30 mouse cellular contexts compared by ENCODE assay signal in the genomic region with DNA sequence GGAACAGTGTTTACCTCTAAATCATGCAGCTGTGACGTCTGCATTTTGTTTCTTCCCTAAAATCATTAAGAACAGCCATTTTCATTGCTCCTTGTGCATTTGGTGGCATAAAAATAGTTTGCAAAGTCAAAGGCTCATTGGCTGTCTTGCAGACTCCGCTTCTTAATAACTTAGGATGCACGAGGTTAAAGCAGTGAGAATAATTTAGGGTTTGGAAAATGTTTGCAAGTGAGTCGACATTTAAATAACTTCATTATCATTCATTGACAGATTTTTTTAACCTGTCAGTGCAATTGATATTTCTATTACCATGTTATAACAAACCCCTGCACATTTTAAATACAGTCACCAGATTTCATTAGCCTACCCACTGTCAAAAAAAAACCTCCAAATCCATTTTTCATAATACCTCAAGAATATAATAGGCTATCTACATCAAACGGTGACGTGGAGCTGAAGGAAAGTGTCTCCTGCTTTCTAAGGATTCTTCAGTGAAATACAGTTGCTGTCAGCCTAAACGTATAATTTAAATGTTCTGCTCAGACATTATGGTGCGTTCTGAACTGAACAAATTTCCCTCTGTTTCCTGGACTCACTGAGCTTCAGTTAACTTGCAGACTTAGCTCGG.
DNase-seq lines count a peak whose midpoint lies in the region; ATAC-seq and TF ChIP-seq lines count a peak whose summit lies in the region.
"Had no signal": no experiment of that assay in that cellular context is flagged by ENCODE, and none has a peak within 500 bp of the region (broad histone marks: within the 10 kb centered on the region; RNA-seq: fewer than 3 reads in every experiment).

No protein-coding gene starts in this region.

- no peak overlapping the region for H3K27ac ChIP-seq in forebrain, embryonic 16.5 days (ENCODE audit: low read length)
- no peak overlapping the region for H3K27ac ChIP-seq in forebrain, embryonic 10.5 days
- H3K27ac ChIP-seq in midbrain, embryonic 16.5 days (ENCODE audit: low read length) = peak overlapping the region; percentile 7; the same call in 1 of the 2 replicates
- no peak overlapping the region for H3K27ac ChIP-seq in midbrain, postnatal 0 days (ENCODE audit: low read depth, low read length)
- H3K27ac ChIP-seq: embryonic facial prominence, embryonic 10.5 days; embryonic facial prominence, embryonic 13.5 days; gastrocnemius, adult 2 months; heart, embryonic 15.5 days; hindbrain, embryonic 10.5 days; hindbrain, embryonic 14.5 days; hindbrain, postnatal 0 days had no signal

- ATAC-seq in forebrain, embryonic 16.5 days = peak; percentile 77
- ATAC-seq in midbrain, embryonic 16.5 days = no peak
- ATAC-seq in midbrain, postnatal 0 days (ENCODE audit: low FRiP score) = no peak
- ATAC-seq: CD4-positive, CD25-positive, alpha-beta regulatory T cell, adult 4 months; hindbrain, postnatal 0 days; inflammation-experienced regulatory T-cells, adult 6 months; intestine, embryonic 16.5 days had no signal

- no peak overlapping the region for H3K4me2 ChIP-seq in forebrain, embryonic 16.5 days (ENCODE audit: low read length)
- no peak overlapping the region for H3K4me2 ChIP-seq in midbrain, embryonic 16.5 days (ENCODE audit: low read length)
- H3K4me2 ChIP-seq in midbrain, postnatal 0 days (ENCODE audit: low read depth, low read length, poor library complexity, severe bottlenecking) = no peak overlapping the region
- H3K4me2 ChIP-seq: embryonic facial prominence, embryonic 13.5 days; heart, embryonic 12.5 days; heart, embryonic 15.5 days; hindbrain, embryonic 14.5 days had no signal

- H3K36me3 ChIP-seq in forebrain, embryonic 16.5 days (ENCODE audit: control insufficient read depth, insufficient read depth) = no peaks in the 10 kb centered on the region
- H3K36me3 ChIP-seq in forebrain, embryonic 10.5 days (replicated peaks) = no peaks in the 10 kb centered on the region
- no peaks in the 10 kb centered on the region for H3K36me3 ChIP-seq in midbrain, embryonic 16.5 days (ENCODE audit: control insufficient read depth, insufficient read depth, low read length)
- no peaks in the 10 kb centered on the region for H3K36me3 ChIP-seq in midbrain, postnatal 0 days (ENCODE audit: insufficient read depth, low read length)
- H3K36me3 ChIP-seq: embryonic facial prominence, embryonic 10.5 days; embryonic facial prominence, embryonic 13.5 days; heart, embryonic 12.5 days; heart, embryonic 15.5 days; hindbrain, embryonic 10.5 days had no signal

- no peak for TF ChIP-seq CTCF in midbrain, postnatal 0 days (IDR thresholded peaks at IDR 0.05)

- H3K4me3 ChIP-seq in forebrain, embryonic 16.5 days (replicated peaks; ENCODE audit: low read length) = no peak overlapping the region
- H3K4me3 ChIP-seq in forebrain, embryonic 10.5 days = no peak overlapping the region
- no peak overlapping the region for H3K4me3 ChIP-seq in midbrain, embryonic 16.5 days (ENCODE audit: low read depth, low read length)
- H3K4me3 ChIP-seq in midbrain, postnatal 0 days (ENCODE audit: low read depth, low read length) = no peak overlapping the region
- H3K4me3 ChIP-seq: embryonic facial prominence, embryonic 10.5 days; embryonic facial prominence, embryonic 13.5 days; erythroblast, embryonic 14.5 days; gastrocnemius, adult 2 months; heart, embryonic 12.5 days; heart, embryonic 15.5 days; hindbrain, embryonic 10.5 days had no signal

- DNase-seq in forebrain, embryonic 10.5 days (ENCODE audit: extremely low spot score, low spot score) = no peak
- DNase-seq in midbrain, postnatal 0 days (ENCODE audit: low spot score) = no peak
- DNase-seq in brain, embryonic 18.5 days (ENCODE audit: low read depth, low spot score) = peak; percentile 32
- no peak for DNase-seq in adrenal gland, postnatal 14 days
- DNase-seq: adrenal gland, adult 2 months; adrenal gland, postnatal 25 days; cerebellum, adult 11-12 months; cerebellum, adult 8-10 months; cerebellum, postnatal 10 days; cerebellum, postnatal 36 days; embryo, embryonic 11 days; gastrocnemius, adult 2 months; gastrocnemius, postnatal 14 days; heart, adult 11 months; heart, postnatal 10 days; heart, postnatal 36 days; kidney, adult 18-20 months had no signal

- WGBS in forebrain, embryonic 16.5 days = 69% methylated on average over 9 of the region's 9 CpGs
- WGBS in forebrain, embryonic 10.5 days = 89% methylated on average over 9 of the region's 9 CpGs
- WGBS in midbrain, embryonic 16.5 days = 63% methylated on average over 9 of the region's 9 CpGs
- 64% methylated on average over 9 of the region's 9 CpGs for WGBS in midbrain, postnatal 0 days

- H3K27me3 ChIP-seq in forebrain, embryonic 16.5 days (replicated peaks; ENCODE audit: control insufficient read depth, insufficient read depth, low read length) = no peaks in the 10 kb centered on the region
- H3K27me3 ChIP-seq in forebrain, embryonic 10.5 days (ENCODE audit: poor library complexity, severe bottlenecking) = no peaks in the 10 kb centered on the region
- H3K27me3 ChIP-seq in midbrain, embryonic 16.5 days (ENCODE audit: control insufficient read depth, insufficient read depth, low read depth, low read length) = no peaks in the 10 kb centered on the region
- no peaks in the 10 kb centered on the region for H3K27me3 ChIP-seq in midbrain, postnatal 0 days (ENCODE audit: insufficient read depth, low read length)
- H3K27me3 ChIP-seq: embryonic facial prominence, embryonic 13.5 days; heart, embryonic 12.5 days; heart, embryonic 15.5 days had no signal

- H3K9me3 ChIP-seq in forebrain, embryonic 16.5 days (ENCODE audit: control insufficient read depth, low read length) = peaks cover 2% of the 10 kb centered on the region
- H3K9me3 ChIP-seq in forebrain, embryonic 10.5 days = peaks cover 4% of the 10 kb centered on the region
- H3K9me3 ChIP-seq in midbrain, embryonic 16.5 days (replicated peaks; ENCODE audit: control insufficient read depth, low read length, poor library complexity, severe bottlenecking) = peaks cover 4% of the 10 kb centered on the region
- H3K9me3 ChIP-seq in midbrain, postnatal 0 days (ENCODE audit: low read length) = peaks cover 5% of the 10 kb centered on the region
- H3K9me3 ChIP-seq: heart, embryonic 12.5 days had no signal

- no peak overlapping the region for H3K9ac ChIP-seq in forebrain, embryonic 16.5 days (replicated peaks; ENCODE audit: low read depth, low read length)
- H3K9ac ChIP-seq in midbrain, embryonic 16.5 days (ENCODE audit: low read depth, low read length) = no peak overlapping the region
- no peak overlapping the region for H3K9ac ChIP-seq in midbrain, postnatal 0 days (replicated peaks; ENCODE audit: low read length, poor library complexity, severe bottlenecking)
- H3K9ac ChIP-seq: embryonic facial prominence, embryonic 13.5 days; heart, embryonic 12.5 days; heart, embryonic 15.5 days; hindbrain, embryonic 14.5 days had no signal

- no peaks in the 10 kb centered on the region for H3K4me1 ChIP-seq in forebrain, embryonic 16.5 days (replicated peaks; ENCODE audit: control insufficient read depth, insufficient read depth, low read length)
- H3K4me1 ChIP-seq in forebrain, embryonic 10.5 days = no peaks in the 10 kb centered on the region
- peaks cover 3% of the 10 kb centered on the region for H3K4me1 ChIP-seq in midbrain, embryonic 16.5 days (ENCODE audit: control insufficient read depth, insufficient read depth, low read length)
- no peaks in the 10 kb centered on the region for H3K4me1 ChIP-seq in midbrain, postnatal 0 days (ENCODE audit: insufficient read depth, low read length)
- H3K4me1 ChIP-seq: embryonic facial prominence, embryonic 10.5 days; embryonic facial prominence, embryonic 13.5 days; heart, embryonic 12.5 days; heart, embryonic 15.5 days; hindbrain, embryonic 10.5 days had no signal
